Mouse (Mus musculus): ENCODE data around the gene Arhgap19. TPM values are rescaled to one million over a fixed set of nuclear protein-coding genes. Genes with fewer than 3 reads are reported as not detected.

Arhgap19 gene
- polyA plus RNA-seq, 1 experiment from 2014 or later, result 14.2 TPM

GRCm38 (mm10) chr19:41737657-41738428, 64.0 kb downstream of the Arhgap19 start:
- no peak for ATAC-seq (ENCODE audit: insufficient number of reproducible peaks, insufficient read depth, low FRiP score, low read depth)
- Histone ChIP-seq H3K4me1 (ENCODE audit: control insufficient read depth in 2 of 2, insufficient read depth in 2 of 2, low read length in 2 of 2) (peaks cover 0 to 10% of the 10 kb centered on the region in 2 experiments; a peak in 3 of 4 replicates), H3K36me3 (ENCODE audit: control insufficient read depth, insufficient read depth, low read length) (no peaks in the 10 kb centered on the region), H3K27ac (replicated peaks in 1 of 2; ENCODE audit: control insufficient read depth in 1 of 2, insufficient read depth in 1 of 2, low read depth in 2 of 2, low read length in 2 of 2) (no peak overlapping the region), H3K4me2 (ENCODE audit: low read length) (peak overlapping the region; percentile 46), H3K9me3 (ENCODE audit: control insufficient read depth, low read length) (no peaks in the 10 kb centered on the region), H3K9ac (ENCODE audit: low read length) (no peak overlapping the region), H3K27me3 (ENCODE audit: control insufficient read depth, insufficient read depth, low read length) (peaks cover 65% of the 10 kb centered on the region), H3K4me3 (ENCODE audit: control insufficient read depth in 1 of 2, insufficient read depth in 1 of 2, low read depth in 1 of 2, low read length in 2 of 2) (no peak overlapping the region)
- WGBS, result 2% methylated on average over 16 of the region's 18 CpGs

GRCm38 (mm10) chr19:41734685-41735084, 67.2 kb downstream of the Arhgap19 start:
- Histone ChIP-seq H3K27me3 (ENCODE audit: control insufficient read depth, insufficient read depth, low read length) (peaks cover 35% of the 10 kb centered on the region), H3K27ac (replicated peaks in 1 of 2; ENCODE audit: control insufficient read depth in 1 of 2, insufficient read depth in 1 of 2, low read depth in 2 of 2, low read length in 2 of 2) (no peak overlapping the region), H3K4me3 (ENCODE audit: control insufficient read depth in 1 of 2, insufficient read depth in 1 of 2, low read depth in 1 of 2, low read length in 2 of 2) (no peak overlapping the region), H3K9me3 (ENCODE audit: control insufficient read depth, low read length) (peaks cover 8% of the 10 kb centered on the region; the same call in 1 of the 2 replicates), H3K4me1 (ENCODE audit: control insufficient read depth in 2 of 2, insufficient read depth in 2 of 2, low read length in 2 of 2) (peaks cover 0 to 9% of the 10 kb centered on the region in 2 experiments; a peak in 1 of 4 replicates), H3K36me3 (ENCODE audit: control insufficient read depth, insufficient read depth, low read length) (no peaks in the 10 kb centered on the region), H3K4me2 (ENCODE audit: low read length) (no peak overlapping the region), H3K9ac (ENCODE audit: low read length) (no peak overlapping the region)
- WGBS, result 19% methylated on average over 10 of the region's 10 CpGs
- no peak for ATAC-seq (ENCODE audit: insufficient number of reproducible peaks, insufficient read depth, low FRiP score, low read depth)

GRCm38 (mm10) chr19:41725491-41725890, 76.4 kb downstream of the Arhgap19 start:
- Histone ChIP-seq H3K4me2 (ENCODE audit: low read length) (no peak overlapping the region), H3K9me3 (ENCODE audit: control insufficient read depth, low read length) (no peaks in the 10 kb centered on the region), H3K27ac (replicated peaks in 1 of 2; ENCODE audit: control insufficient read depth in 1 of 2, insufficient read depth in 1 of 2, low read depth in 2 of 2, low read length in 2 of 2) (no peak overlapping the region), H3K36me3 (ENCODE audit: control insufficient read depth, insufficient read depth, low read length) (no peaks in the 10 kb centered on the region), H3K4me1 (ENCODE audit: control insufficient read depth in 2 of 2, insufficient read depth in 2 of 2, low read length in 2 of 2) (peaks cover 0 to under 1% of the 10 kb centered on the region in 2 experiments; a peak in 1 of 4 replicates), H3K27me3 (ENCODE audit: control insufficient read depth, insufficient read depth, low read length) (no peaks in the 10 kb centered on the region), H3K9ac (ENCODE audit: low read length) (no peak overlapping the region), H3K4me3 (ENCODE audit: control insufficient read depth in 1 of 2, insufficient read depth in 1 of 2, low read depth in 1 of 2, low read length in 2 of 2) (no peak overlapping the region)
- ATAC-seq (ENCODE audit: insufficient number of reproducible peaks, insufficient read depth, low FRiP score, low read depth), result no peak
- WGBS, result 64% methylated on average over 2 of the region's 2 CpGs

GRCm38 (mm10) chr19:41724831-41725470, 76.9 kb downstream of the Arhgap19 start:
- ATAC-seq (ENCODE audit: insufficient number of reproducible peaks, insufficient read depth, low FRiP score, low read depth), result no peak; the same call in 1 of the 2 replicates
- H3K4me3 ChIP-seq (ENCODE audit: control insufficient read depth in 1 of 2, insufficient read depth in 1 of 2, low read depth in 1 of 2, low read length in 2 of 2), result no peak overlapping the region
- WGBS, result 37% methylated on average over 9 of the region's 9 CpGs
- H3K36me3 ChIP-seq (ENCODE audit: control insufficient read depth, insufficient read depth, low read length), result no peaks in the 10 kb centered on the region
- no peaks in the 10 kb centered on the region for H3K9me3 ChIP-seq (ENCODE audit: control insufficient read depth, low read length)
- no peaks in the 10 kb centered on the region for H3K27me3 ChIP-seq (ENCODE audit: control insufficient read depth, insufficient read depth, low read length)
- peaks cover 0 to 5% of the 10 kb centered on the region in 2 experiments; a peak in 1 of 4 replicates for H3K4me1 ChIP-seq (ENCODE audit: control insufficient read depth in 2 of 2, insufficient read depth in 2 of 2, low read length in 2 of 2)
- no peak overlapping the region for H3K9ac ChIP-seq (ENCODE audit: low read length)
- H3K4me2 ChIP-seq (ENCODE audit: low read length), result no peak overlapping the region
- H3K27ac ChIP-seq (replicated peaks in 1 of 2; ENCODE audit: control insufficient read depth in 1 of 2, insufficient read depth in 1 of 2, low read depth in 2 of 2, low read length in 2 of 2), result no peak overlapping the region

GRCm38 (mm10) chr19:41723337-41723736, 78.5 kb downstream of the Arhgap19 start:
- Histone ChIP-seq H3K36me3 (ENCODE audit: control insufficient read depth, insufficient read depth, low read length) (no peaks in the 10 kb centered on the region), H3K9ac (ENCODE audit: low read length) (no peak overlapping the region), H3K27me3 (ENCODE audit: control insufficient read depth, insufficient read depth, low read length) (no peaks in the 10 kb centered on the region), H3K27ac (replicated peaks in 1 of 2; ENCODE audit: control insufficient read depth in 1 of 2, insufficient read depth in 1 of 2, low read depth in 2 of 2, low read length in 2 of 2) (no peak overlapping the region), H3K4me3 (ENCODE audit: control insufficient read depth in 1 of 2, insufficient read depth in 1 of 2, low read depth in 1 of 2, low read length in 2 of 2) (no peak overlapping the region), H3K9me3 (ENCODE audit: control insufficient read depth, low read length) (no peaks in the 10 kb centered on the region), H3K4me2 (ENCODE audit: low read length) (no peak overlapping the region), H3K4me1 (ENCODE audit: control insufficient read depth in 2 of 2, insufficient read depth in 2 of 2, low read length in 2 of 2) (peaks cover 0 to 5% of the 10 kb centered on the region in 2 experiments; a peak in 1 of 4 replicates)
- 12% methylated on average over 2 of the region's 2 CpGs for WGBS
- no peak for ATAC-seq (ENCODE audit: insufficient number of reproducible peaks, insufficient read depth, low FRiP score, low read depth)

GRCm38 (mm10) chr19:41719436-41719835, 82.4 kb downstream of the Arhgap19 start:
- peaks cover 5 to 8% of the 10 kb centered on the region in 2 experiments; a peak in 2 of 4 replicates for H3K4me1 ChIP-seq (ENCODE audit: control insufficient read depth in 2 of 2, insufficient read depth in 2 of 2, low read length in 2 of 2)
- H3K4me3 ChIP-seq (ENCODE audit: control insufficient read depth in 1 of 2, insufficient read depth in 1 of 2, low read depth in 1 of 2, low read length in 2 of 2), result no peak overlapping the region
- no peaks in the 10 kb centered on the region for H3K9me3 ChIP-seq (ENCODE audit: control insufficient read depth, low read length)
- 70% methylated on average over 8 of the region's 8 CpGs for WGBS
- no peak overlapping the region for H3K27ac ChIP-seq (replicated peaks in 1 of 2; ENCODE audit: control insufficient read depth in 1 of 2, insufficient read depth in 1 of 2, low read depth in 2 of 2, low read length in 2 of 2)
- no peak for ATAC-seq (ENCODE audit: insufficient number of reproducible peaks, insufficient read depth, low FRiP score, low read depth)
- H3K4me2 ChIP-seq (ENCODE audit: low read length), result no peak overlapping the region
- H3K9ac ChIP-seq (ENCODE audit: low read length), result no peak overlapping the region
- H3K36me3 ChIP-seq (ENCODE audit: control insufficient read depth, insufficient read depth, low read length), result no peaks in the 10 kb centered on the region
- no peaks in the 10 kb centered on the region for H3K27me3 ChIP-seq (ENCODE audit: control insufficient read depth, insufficient read depth, low read length)
